Mouse (Mus musculus): Measurements from ENCODE around the gene Rxfp1.

DNA sequence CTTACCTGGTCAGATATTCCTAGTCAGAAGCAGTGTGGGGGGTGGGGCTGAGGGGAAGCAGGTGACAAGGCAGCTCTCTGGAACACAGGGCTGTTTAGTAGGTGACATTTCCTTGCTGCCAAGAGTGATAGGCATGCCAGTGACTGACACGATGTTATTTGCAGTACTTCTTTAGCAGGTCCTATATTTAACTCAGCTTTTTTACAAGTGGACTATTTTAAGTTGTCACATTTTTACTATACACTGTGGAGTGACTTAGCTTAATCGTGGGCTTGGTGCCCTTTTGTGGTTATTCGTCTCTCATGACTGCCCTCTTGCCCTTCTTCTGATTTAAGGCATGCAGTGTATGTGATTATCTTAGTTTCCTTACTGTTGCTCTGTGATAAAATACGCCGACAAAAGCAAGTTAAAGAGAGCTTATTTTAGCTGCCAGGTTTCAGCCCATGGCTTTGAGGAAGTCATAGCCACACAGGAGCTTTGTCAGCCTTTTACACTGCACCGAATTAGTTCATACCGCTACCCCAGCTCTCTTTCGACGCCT lies 47.5 kb downstream of the Rxfp1 start:
- TF ChIP-seq CTCF (IDR thresholded peaks at IDR 0.05; ENCODE audit: low read depth) (no peak), EP300 (IDR thresholded peaks at IDR 0.05; ENCODE audit: low read depth) (no peak)

Measured in liver, postnatal 0 days (tissue).